Mouse (Mus musculus): Measurements from ENCODE around the gene Med31. TPM values are rescaled to one million over a fixed set of nuclear protein-coding genes. Genes with fewer than 3 reads are reported as not detected.

Gene Med31
- total and polyA plus RNA-seq, 2 experiments from 2014 or later = 26.5 to 42.4 TPM

DNA sequence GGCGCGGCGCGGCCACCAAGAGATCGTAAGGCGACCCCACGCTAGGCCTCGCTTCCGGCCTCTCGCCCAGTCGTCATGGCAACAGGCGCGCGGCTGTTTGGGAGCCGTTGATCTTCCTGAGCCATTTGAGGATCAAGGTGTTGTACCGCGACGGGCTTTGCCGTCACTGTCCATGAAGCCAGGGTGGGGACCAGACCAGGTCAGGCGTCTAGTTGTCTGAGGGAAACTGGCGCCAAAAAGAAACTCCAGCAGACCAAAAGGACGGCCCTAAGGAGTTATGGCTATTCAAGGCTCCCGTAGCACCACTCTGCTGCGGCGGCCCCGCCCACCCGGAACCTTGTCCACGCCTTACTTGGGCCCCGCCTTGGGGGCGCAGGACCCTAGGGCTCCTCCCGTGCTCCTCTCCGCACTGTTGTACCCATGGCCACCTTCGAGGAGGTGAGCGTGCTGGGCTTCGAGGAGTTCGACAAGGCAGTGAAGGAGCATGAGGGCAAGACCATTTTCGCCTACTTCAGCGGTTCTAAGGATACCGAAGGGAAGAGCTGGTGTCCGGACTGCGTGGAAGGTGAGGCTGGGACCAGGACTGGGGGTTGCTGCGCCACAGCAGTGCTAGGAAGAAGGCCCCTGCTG, 8.1 kb downstream of the Med31 start, which contains the start of the genes 4933427D14Rik and Txndc17:
Gene 4933427D14Rik (minus strand): TSS at position 256 of the 630 bp plus-strand sequence.
Gene Txndc17 (plus strand): TSS at position 344 of the 630 bp plus-strand sequence.
- DNase-seq (ENCODE audit: low spot score) = peak; percentile 84
- ATAC-seq (ENCODE audit: low FRiP score) = peak; percentile 87
- Histone ChIP-seq H3K4me2 (ENCODE audit: low read depth, low read length, poor library complexity, severe bottlenecking) (peak within 1 kb of the TSS; percentile 91), H3K27ac (ENCODE audit: low read depth, low read length) (peak within 1 kb of the TSS; percentile 78), H3K9ac (replicated peaks; ENCODE audit: low read length, poor library complexity, severe bottlenecking) (peak within 1 kb of the TSS; percentile 90), H3K4me1 (ENCODE audit: insufficient read depth, low read length) (peaks cover 12% of the 10 kb centered on the region), H3K27me3 (ENCODE audit: insufficient read depth, low read length) (no peaks in the 10 kb centered on the region), H3K36me3 (ENCODE audit: insufficient read depth, low read length) (peaks cover 20% of the 10 kb centered on the region), H3K4me3 (ENCODE audit: low read depth, low read length) (peak within 1 kb of the TSS; percentile 80), H3K9me3 (ENCODE audit: low read length) (no peaks in the 10 kb centered on the region)
- no peak for TF ChIP-seq CTCF (IDR thresholded peaks at IDR 0.05)
- under 1% methylated on average over 42 of the region's 42 CpGs for WGBS

DNA sequence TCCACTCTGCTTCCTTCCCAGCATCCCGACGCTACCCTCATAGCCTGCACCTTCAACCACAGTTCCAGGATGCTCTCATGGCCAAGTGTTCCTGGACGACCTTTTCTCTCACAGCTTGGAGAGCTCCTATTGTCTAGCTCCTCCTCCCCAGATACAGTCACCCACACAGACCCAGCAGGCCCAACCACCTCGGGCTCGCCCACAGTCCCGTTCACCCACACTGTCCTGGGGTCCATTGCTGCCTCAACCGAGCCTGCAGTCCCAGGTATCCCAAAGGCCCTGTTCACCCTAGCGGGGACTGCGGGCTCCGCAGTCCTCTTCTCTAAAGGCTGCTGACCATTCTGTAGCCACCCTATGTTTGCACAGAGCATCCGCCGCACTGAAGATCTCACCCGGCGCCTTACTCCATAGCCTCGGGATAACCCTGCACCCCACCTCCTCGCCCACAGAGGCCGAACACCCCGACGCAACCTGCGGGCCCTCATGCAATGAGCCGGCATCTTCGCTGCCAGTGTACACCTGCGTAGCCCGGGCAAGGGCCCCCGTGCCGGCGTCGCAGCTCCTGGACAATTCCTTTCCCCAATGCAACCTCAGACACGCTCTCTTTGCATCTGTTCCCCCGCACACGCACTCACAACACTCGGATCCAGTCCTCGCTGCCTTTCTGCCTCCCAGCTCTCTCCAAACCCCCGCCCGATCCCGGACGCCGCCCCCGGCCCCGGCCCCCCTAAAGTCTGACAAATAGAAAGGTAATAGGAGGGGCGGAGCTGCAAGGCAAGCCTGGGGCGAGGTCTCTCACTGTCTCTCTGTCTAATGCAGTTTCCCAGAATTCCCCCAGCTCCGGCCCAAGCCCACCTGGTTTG, 8.8 kb downstream of the Med31 start, which contains the start of gene Gm43951:
Gene Gm43951 (minus strand): TSS at position 500 of the 863 bp plus-strand sequence.
- Histone ChIP-seq H3K9me3 (ENCODE audit: low read length) (no peaks in the 10 kb centered on the region), H3K4me2 (ENCODE audit: low read depth, low read length, poor library complexity, severe bottlenecking) (peak within 1 kb of the TSS; percentile 91), H3K27ac (ENCODE audit: low read depth, low read length) (peak within 1 kb of the TSS; percentile 78), H3K36me3 (ENCODE audit: insufficient read depth, low read length) (peaks cover 13% of the 10 kb centered on the region), H3K4me1 (ENCODE audit: insufficient read depth, low read length) (peaks cover 12% of the 10 kb centered on the region), H3K4me3 (ENCODE audit: low read depth, low read length) (peak within 1 kb of the TSS; percentile 80), H3K27me3 (ENCODE audit: insufficient read depth, low read length) (no peaks in the 10 kb centered on the region), H3K9ac (replicated peaks; ENCODE audit: low read length, poor library complexity, severe bottlenecking) (peak within 1 kb of the TSS; percentile 90)
- peak; percentile 59 for ATAC-seq (ENCODE audit: low FRiP score)
- peak; percentile 25 for DNase-seq (ENCODE audit: low spot score)
- peak; percentile 48 for TF ChIP-seq CTCF (IDR thresholded peaks at IDR 0.05)
- whole genome bisulfite sequencing = under 1% methylated on average over 43 of the region's 43 CpGs

GRCm38 (mm10) chr11:72205256-72205655, 10.1 kb downstream of the Med31 start:
- Histone ChIP-seq H3K27me3 (ENCODE audit: insufficient read depth, low read length) (no peaks in the 10 kb centered on the region), H3K4me3 (ENCODE audit: low read depth, low read length) (peak overlapping the region; percentile 80; the same call in 1 of the 2 replicates), H3K4me2 (ENCODE audit: low read depth, low read length, poor library complexity, severe bottlenecking) (peak overlapping the region; percentile 91), H3K4me1 (ENCODE audit: insufficient read depth, low read length) (peaks cover 12% of the 10 kb centered on the region), H3K27ac (ENCODE audit: low read depth, low read length) (no peak overlapping the region), H3K9ac (replicated peaks; ENCODE audit: low read length, poor library complexity, severe bottlenecking) (peak overlapping the region; percentile 90), H3K9me3 (ENCODE audit: low read length) (no peaks in the 10 kb centered on the region), H3K36me3 (ENCODE audit: insufficient read depth, low read length) (0 out of 2 replicates have a peak, but pooled peaks cover 3% of the 10 kb centered on the region)
- no peak for TF ChIP-seq CTCF (IDR thresholded peaks at IDR 0.05)
- WGBS = 72% methylated on average over 6 of the region's 6 CpGs
- ATAC-seq (ENCODE audit: low FRiP score) (no peak), DNase-seq (ENCODE audit: low spot score) (no peak)

DNA sequence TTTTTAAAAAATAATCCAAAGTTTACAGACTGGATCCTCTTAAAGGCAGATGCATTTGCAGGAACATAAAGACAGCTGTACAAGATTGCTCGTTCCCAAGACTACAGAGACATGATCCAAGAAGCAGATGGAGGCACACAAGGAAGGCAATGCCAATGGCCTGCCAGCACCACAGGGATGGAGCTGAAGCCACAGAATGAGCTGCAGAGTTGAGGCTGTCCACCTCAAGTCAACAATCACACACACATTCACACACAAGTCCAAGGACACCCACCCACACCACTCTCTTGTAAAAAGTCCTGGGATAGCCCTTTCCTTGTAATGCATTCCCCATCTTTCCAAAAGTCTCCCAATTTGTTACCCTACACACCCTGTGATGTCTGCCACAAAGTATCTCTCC, 12.0 kb downstream of the Med31 start:
- DNase-seq (ENCODE audit: low spot score) (no peak), ATAC-seq (ENCODE audit: low FRiP score) (no peak)
- H3K4me3 ChIP-seq (ENCODE audit: low read depth, low read length) = no peak overlapping the region
- H3K27me3 ChIP-seq (ENCODE audit: insufficient read depth, low read length) = no peaks in the 10 kb centered on the region
- 48% methylated on average over 1 of the region's 1 CpGs for WGBS
- H3K9me3 ChIP-seq (ENCODE audit: low read length) = no peaks in the 10 kb centered on the region
- H3K36me3 ChIP-seq (ENCODE audit: insufficient read depth, low read length) = peaks cover 6% of the 10 kb centered on the region
- H3K4me1 ChIP-seq (ENCODE audit: insufficient read depth, low read length) = peaks cover 12% of the 10 kb centered on the region
- H3K27ac ChIP-seq (ENCODE audit: low read depth, low read length) = no peak overlapping the region
- TF ChIP-seq CTCF (IDR thresholded peaks at IDR 0.05) = no peak
- H3K9ac ChIP-seq (replicated peaks; ENCODE audit: low read length, poor library complexity, severe bottlenecking) = no peak overlapping the region
- H3K4me2 ChIP-seq (ENCODE audit: low read depth, low read length, poor library complexity, severe bottlenecking) = no peak overlapping the region

GRCm38 (mm10) chr11:72196506-72196905, 18.9 kb downstream of the Med31 start:
- TF ChIP-seq CTCF (IDR thresholded peaks at IDR 0.05) = no peak
- Histone ChIP-seq H3K27ac (ENCODE audit: low read depth, low read length) (no peak overlapping the region), H3K36me3 (ENCODE audit: insufficient read depth, low read length) (peaks cover 18% of the 10 kb centered on the region), H3K4me2 (ENCODE audit: low read depth, low read length, poor library complexity, severe bottlenecking) (no peak overlapping the region), H3K4me3 (ENCODE audit: low read depth, low read length) (no peak overlapping the region), H3K9me3 (ENCODE audit: low read length) (no peaks in the 10 kb centered on the region), H3K27me3 (ENCODE audit: insufficient read depth, low read length) (no peaks in the 10 kb centered on the region), H3K4me1 (ENCODE audit: insufficient read depth, low read length) (no peaks in the 10 kb centered on the region), H3K9ac (replicated peaks; ENCODE audit: low read length, poor library complexity, severe bottlenecking) (no peak overlapping the region)
- ATAC-seq (ENCODE audit: low FRiP score) = no peak
- DNase-seq (ENCODE audit: low spot score) = no peak
- WGBS = 88% methylated on average over 8 of the region's 8 CpGs

Data from midbrain, postnatal 0 days (tissue).